Mouse (Mus musculus) stomach, postnatal 0 days (tissue): Measurements from ENCODE around the gene Map3k14. TPM values are rescaled to one million over a fixed set of nuclear protein-coding genes. Genes with fewer than 3 reads are reported as not detected.

Source experiments
- ATAC-seq: fragments of 200-750 bp; cut with Nextera tagmentation; 2 replicates; pipeline ENCODE4 v1.8.0; 2017; ENCODE audit not compliant: low FRiP score, low TSS enrichment
- DNase-seq: peaks from one replicate; pipeline ENCODE4 v3.0.0-alpha.2; 2016; ENCODE audit warnings: low spot score
- H3K27ac ChIP-seq: fragments of 300-500 bp; sonication (generic); replicated peaks from 2 replicates; pipeline ENCODE4 v1.5.1; 2014; ENCODE audit warnings: mild to moderate bottlenecking, control low read depth
- H3K27me3 ChIP-seq: fragments of 300-500 bp; sonication (generic); 2 replicates; pipeline ENCODE4 v1.6.1; 2014; ENCODE audit warnings: low read length; ENCODE audit not compliant: control insufficient read depth, insufficient read depth
- H3K36me3 ChIP-seq: fragments of 300-500 bp; sonication (generic); 2 replicates; pipeline ENCODE4 v1.6.1; 2014; ENCODE audit warnings: low read length, mixed read lengths; ENCODE audit not compliant: control insufficient read depth, insufficient read depth
- H3K4me1 ChIP-seq: fragments of 300-500 bp; sonication (generic); replicated peaks from 2 replicates; pipeline ENCODE4 v1.6.1; 2014; ENCODE audit warnings: antibody characterized with exemption; ENCODE audit not compliant: control insufficient read depth, insufficient read depth
- H3K4me2 ChIP-seq: fragments of 300-500 bp; sonication (generic); replicated peaks from 2 replicates; pipeline ENCODE4 v1.6.1; 2014; ENCODE audit warnings: low read depth, mild to moderate bottlenecking, control low read depth, moderate library complexity
- H3K4me3 ChIP-seq: fragments of 300-500 bp; sonication (generic); 2 replicates; pipeline ENCODE4 v1.5.1; 2014; ENCODE audit warnings: low read depth, low read length, control low read depth
- H3K9ac ChIP-seq: fragments of 300-500 bp; sonication (generic); 2 replicates; pipeline ENCODE4 v1.6.1; 2014; ENCODE audit warnings: mild to moderate bottlenecking, low read length, control low read depth, mixed read lengths
- H3K9me3 ChIP-seq: fragments of 300-500 bp; sonication (generic); 2 replicates; pipeline ENCODE4 v1.6.1; 2016; ENCODE audit warnings: low read length; ENCODE audit not compliant: control insufficient read depth
- CTCF ChIP-seq: IDR thresholded peaks from 2 replicates; pipeline ENCODE4 v1.5.1; 2016; ENCODE audit warnings: antibody characterized with exemption, low read depth, mild to moderate bottlenecking, moderate library complexity
- EP300 ChIP-seq: optimal IDR thresholded peaks from 2 replicates; pipeline ENCODE3; 2016; ENCODE audit warnings: antibody characterized with exemption
- WGBS: fragments of 180-500 bp; shearing (Covaris S2); extraction: QIAGEN DNeasy Blood & Tissue Kit; methylation state at CpG from one replicate; pipeline ENCODE4 v1.1.7; 2014; 5-methylcytosine and 5-hydroxymethylcytosine counted together
- polyA plus RNA-seq: library from polyadenylated mRNA; unstranded; fragments of >200 nt; fragmentation: Nextera tagmentation; extraction: Ambion mirVana; gene quantifications from 2 replicates; pipeline ENCODE4 v1.2.1, GENCODE M21; 2015

Map3k14 gene
- polyA plus RNA-seq, 1 experiment from 2014 or later = 1.6 TPM

DNA sequence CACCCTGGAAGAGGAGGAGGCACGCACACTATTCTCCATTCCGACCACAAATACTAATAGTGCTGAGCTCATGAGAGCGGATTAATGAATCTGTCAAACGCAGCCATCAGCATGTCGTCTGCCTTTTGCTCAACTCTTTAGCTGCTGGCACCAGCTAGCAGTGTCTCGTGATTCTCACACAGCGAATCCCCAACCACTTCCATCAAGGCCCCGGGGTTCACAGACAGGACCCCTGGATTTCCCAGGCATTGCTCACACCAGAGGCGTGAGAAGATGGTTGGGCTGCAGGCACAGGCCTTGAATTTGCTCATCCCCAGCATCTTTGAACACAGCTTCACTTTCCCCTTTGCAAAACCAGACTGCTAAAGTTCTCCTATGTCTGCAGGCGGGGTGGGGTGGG lies 18.0 kb upstream of the Map3k14 start:
- no peak for DNase-seq
- H3K36me3 ChIP-seq = no peaks in the 10 kb centered on the region
- WGBS = 78% methylated on average over 10 of the region's 10 CpGs
- ATAC-seq = no peak
- H3K27me3 ChIP-seq = no peaks in the 10 kb centered on the region
- TF ChIP-seq EP300 = no peak
- TF ChIP-seq CTCF = no peak
- H3K4me2 ChIP-seq = no peak overlapping the region
- peak overlapping the region; percentile 56; the same call in 1 of the 2 replicates for H3K27ac ChIP-seq
- H3K4me3 ChIP-seq = no peak overlapping the region
- no peaks in the 10 kb centered on the region for H3K9me3 ChIP-seq
- no peaks in the 10 kb centered on the region for H3K4me1 ChIP-seq
- H3K9ac ChIP-seq = no peak overlapping the region

DNA sequence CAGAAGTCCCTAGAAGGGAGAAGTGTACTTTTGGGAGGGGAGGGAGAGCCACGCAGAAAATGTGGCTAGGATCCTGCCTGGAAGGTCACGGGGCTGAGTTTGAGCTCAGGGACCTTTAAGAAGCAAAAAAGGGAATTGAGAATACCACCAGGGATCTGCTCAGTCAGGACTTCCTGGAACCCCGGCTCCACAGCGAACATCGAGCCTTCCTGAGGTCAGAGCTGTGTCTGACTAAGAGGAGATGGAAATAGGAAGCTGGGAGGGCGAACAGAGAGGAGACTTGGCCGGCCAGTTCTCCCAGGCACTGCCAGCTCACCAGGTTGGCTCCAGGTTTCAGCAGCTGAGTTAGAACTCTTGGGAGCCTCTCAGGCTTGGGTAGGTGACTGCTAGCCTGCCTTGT lies 14.5 kb upstream of the Map3k14 start:
- Histone ChIP-seq H3K4me3 (no peak overlapping the region), H3K4me2 (no peak overlapping the region), H3K36me3 (no peaks in the 10 kb centered on the region), H3K27ac (no peak overlapping the region), H3K27me3 (no peaks in the 10 kb centered on the region), H3K9me3 (no peaks in the 10 kb centered on the region), H3K4me1 (no peaks in the 10 kb centered on the region), H3K9ac (no peak overlapping the region)
- DNase-seq = no peak
- WGBS = 53% methylated on average over 7 of the region's 7 CpGs
- ATAC-seq = no peak
- TF ChIP-seq CTCF (no peak), EP300 (no peak)

DNA sequence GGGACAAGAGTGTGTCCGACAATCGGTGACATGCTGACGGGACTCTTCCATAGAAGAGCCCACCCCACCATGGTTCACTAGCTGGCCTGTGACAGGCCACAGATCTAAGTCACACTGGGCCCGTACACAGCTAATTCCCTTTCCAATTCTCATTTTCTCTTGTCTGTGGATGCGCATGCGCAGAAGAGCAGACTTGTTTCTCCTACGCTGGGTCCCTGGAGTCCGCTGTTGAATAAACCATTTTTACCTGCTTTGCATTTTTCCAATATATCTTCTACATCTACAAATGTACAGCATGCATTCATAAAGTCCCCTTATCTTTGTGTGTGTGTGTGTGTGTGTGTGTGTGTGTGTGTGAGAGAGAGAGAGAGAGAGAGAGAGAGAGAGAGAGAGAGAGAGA lies 9.2 kb upstream of the Map3k14 start:
- no peak for ATAC-seq
- Histone ChIP-seq H3K4me3 (no peak overlapping the region), H3K36me3 (no peaks in the 10 kb centered on the region), H3K27ac (no peak overlapping the region), H3K4me1 (no peaks in the 10 kb centered on the region), H3K4me2 (no peak overlapping the region), H3K9ac (no peak overlapping the region), H3K9me3 (no peaks in the 10 kb centered on the region), H3K27me3 (no peaks in the 10 kb centered on the region; the same call in 1 of the 2 replicates)
- TF ChIP-seq CTCF (no peak), EP300 (no peak)
- WGBS = 90% methylated on average over 8 of the region's 8 CpGs
- DNase-seq = no peak

DNA sequence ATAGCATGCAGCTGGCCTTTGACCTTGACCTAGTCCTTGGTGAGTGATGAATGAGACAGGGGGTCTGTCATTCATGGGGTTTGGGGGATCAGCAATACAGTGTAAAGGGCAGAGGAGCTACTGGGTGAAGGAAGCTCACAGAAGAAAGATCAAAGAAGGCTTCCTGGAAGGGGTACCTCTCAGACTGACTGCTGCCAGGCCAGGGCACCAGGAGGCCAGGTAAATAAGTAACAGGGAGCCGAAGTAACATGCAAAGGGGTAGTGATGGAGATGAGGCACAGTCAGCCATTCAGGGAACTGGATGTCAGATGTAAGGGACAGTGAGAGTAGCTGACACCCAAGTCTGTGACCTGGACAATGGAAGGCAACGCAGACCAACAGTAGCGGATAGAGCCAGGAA lies 5.6 kb upstream of the Map3k14 start:
- no peak for TF ChIP-seq CTCF
- no peak for TF ChIP-seq EP300
- no peak overlapping the region for H3K4me2 ChIP-seq
- H3K4me3 ChIP-seq = no peak overlapping the region
- H3K36me3 ChIP-seq = no peaks in the 10 kb centered on the region
- no peak for DNase-seq
- H3K4me1 ChIP-seq = no peaks in the 10 kb centered on the region
- no peak for ATAC-seq
- H3K9ac ChIP-seq = no peak overlapping the region
- H3K27ac ChIP-seq = no peak overlapping the region
- WGBS = 77% methylated on average over 3 of the region's 3 CpGs
- H3K27me3 ChIP-seq = no peaks in the 10 kb centered on the region; the same call in 1 of the 2 replicates
- H3K9me3 ChIP-seq = no peaks in the 10 kb centered on the region

DNA sequence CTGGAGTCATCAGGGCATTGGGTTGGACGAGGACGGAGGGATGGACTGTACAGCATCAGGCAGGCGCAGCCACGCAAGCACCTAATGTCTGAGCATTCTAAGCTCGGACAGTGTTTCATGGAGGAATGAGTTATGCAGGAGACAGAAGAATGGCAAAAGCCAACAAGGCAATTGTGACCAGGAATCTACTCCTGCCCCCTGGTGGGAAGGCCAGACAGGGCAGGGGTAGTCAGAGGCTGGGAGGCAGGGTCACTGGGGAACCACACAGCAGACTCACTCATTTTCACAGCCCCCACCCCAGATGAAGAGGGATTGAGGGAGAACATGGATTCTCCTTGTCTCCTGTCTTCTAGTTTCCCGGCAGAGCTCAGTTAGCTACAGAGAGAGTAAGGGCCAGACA lies 4.7 kb upstream of the Map3k14 start:
- no peak overlapping the region for H3K4me3 ChIP-seq
- H3K27me3 ChIP-seq = no peaks in the 10 kb centered on the region; the same call in 1 of the 2 replicates
- H3K4me2 ChIP-seq = no peak overlapping the region
- no peak overlapping the region for H3K9ac ChIP-seq
- H3K27ac ChIP-seq = no peak overlapping the region
- DNase-seq (peak; percentile 64), ATAC-seq (no peak)
- H3K36me3 ChIP-seq = no peaks in the 10 kb centered on the region
- no peaks in the 10 kb centered on the region for H3K9me3 ChIP-seq
- no peaks in the 10 kb centered on the region for H3K4me1 ChIP-seq
- TF ChIP-seq CTCF (peak; percentile 80), EP300 (no peak)
- WGBS = 76% methylated on average over 6 of the region's 6 CpGs

DNA sequence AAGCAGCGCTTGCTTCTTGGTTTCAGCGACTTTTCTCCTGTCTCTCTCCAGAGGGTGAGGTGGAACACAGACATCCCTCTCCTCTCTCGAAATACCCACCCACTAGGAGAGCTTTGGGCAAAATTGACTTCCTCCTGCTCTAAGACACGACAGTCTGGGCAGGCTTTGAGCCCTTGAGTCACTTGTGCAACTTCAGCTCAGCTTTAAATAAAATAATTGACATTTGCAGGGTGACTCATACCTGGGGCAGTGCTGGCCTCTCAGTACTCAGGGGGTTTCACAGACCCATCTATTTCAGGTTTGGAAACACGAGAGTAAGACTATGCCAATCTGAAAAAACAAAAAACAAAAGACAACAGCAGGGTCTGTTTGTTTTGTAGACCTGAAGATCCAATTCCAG lies 2.2 kb upstream of the Map3k14 start:
- no peak overlapping the region for H3K27ac ChIP-seq
- ATAC-seq (no peak), DNase-seq (no peak)
- TF ChIP-seq CTCF (no peak), EP300 (no peak)
- H3K4me3 ChIP-seq = no peak overlapping the region
- H3K9ac ChIP-seq = no peak overlapping the region
- no peaks in the 10 kb centered on the region for H3K9me3 ChIP-seq
- no peaks in the 10 kb centered on the region for H3K4me1 ChIP-seq
- H3K4me2 ChIP-seq = no peak overlapping the region
- 63% methylated on average over 5 of the region's 5 CpGs for WGBS
- H3K27me3 ChIP-seq = no peaks in the 10 kb centered on the region
- H3K36me3 ChIP-seq = no peaks in the 10 kb centered on the region
